In the genomic region with DNA sequence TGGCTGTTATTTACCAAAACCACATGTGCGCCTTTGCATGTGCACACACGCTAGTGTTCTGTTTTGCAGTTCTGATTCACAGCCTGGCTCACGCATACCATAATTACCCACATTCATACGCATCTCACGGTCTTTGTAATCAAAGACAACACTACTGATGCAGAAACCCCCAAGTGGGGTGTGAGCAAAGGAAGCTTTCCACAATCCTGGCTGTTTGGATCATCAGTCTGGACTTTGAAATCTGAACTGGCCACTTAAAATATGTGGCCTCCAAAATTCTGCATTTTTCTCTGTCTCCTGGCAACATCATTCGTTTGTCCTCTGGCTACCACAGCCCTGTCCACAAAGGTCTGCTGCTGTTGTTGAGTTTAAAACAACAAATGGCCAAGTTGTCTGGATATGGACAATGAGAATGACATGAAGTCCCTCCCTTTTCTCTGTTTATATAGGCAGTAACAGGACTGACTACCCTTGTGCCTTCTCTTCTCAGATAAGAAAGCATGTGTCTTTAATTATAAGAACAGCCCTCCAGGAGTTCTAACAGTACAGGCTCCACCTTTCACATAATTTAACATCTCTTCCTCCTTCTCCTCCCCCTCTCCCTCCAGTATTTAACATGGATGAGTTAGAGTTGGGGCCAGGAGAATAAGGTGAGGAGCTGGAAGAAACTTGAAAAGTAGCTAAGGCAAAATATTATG, we compare ENCODE assay signal across 15 mouse cellular contexts.
DNase-seq lines count a peak whose midpoint lies in the region; ATAC-seq and TF ChIP-seq lines count a peak whose summit lies in the region.
"Had no signal": no experiment of that assay in that cellular context is flagged by ENCODE, and none has a peak within 500 bp of the region (broad histone marks: within the 10 kb centered on the region; RNA-seq: fewer than 3 reads in every experiment).

No protein-coding gene starts in this region.

- H3K36me3 ChIP-seq in C2C12 (ENCODE audit: control insufficient read depth, insufficient read depth): no peaks in the 10 kb centered on the region
- no peaks in the 10 kb centered on the region for H3K36me3 ChIP-seq in embryonic facial prominence, embryonic 10.5 days (replicated peaks)
- H3K36me3 ChIP-seq in hindbrain, embryonic 12.5 days: no peaks in the 10 kb centered on the region
- no peaks in the 10 kb centered on the region for H3K36me3 ChIP-seq in midbrain, embryonic 15.5 days (replicated peaks)
- H3K36me3 ChIP-seq in heart, embryonic 12.5 days: no peaks in the 10 kb centered on the region
- H3K36me3 ChIP-seq: liver, embryonic 13.5 days had no signal

- no peak overlapping the region for H3K4me2 ChIP-seq in hindbrain, embryonic 12.5 days (replicated peaks)
- H3K4me2 ChIP-seq in midbrain, embryonic 15.5 days: no peak overlapping the region
- no peak overlapping the region for H3K4me2 ChIP-seq in heart, embryonic 12.5 days
- H3K4me2 ChIP-seq: liver, embryonic 13.5 days had no signal

- no peak overlapping the region for H3ac ChIP-seq in C2C12 (ENCODE audit: control insufficient read depth, insufficient read length, low read depth)

- peaks cover 22% of the 10 kb centered on the region for H3K4me1 ChIP-seq in embryonic facial prominence, embryonic 10.5 days
- peaks cover 14% of the 10 kb centered on the region for H3K4me1 ChIP-seq in hindbrain, embryonic 12.5 days
- H3K4me1 ChIP-seq in midbrain, embryonic 15.5 days: no peaks in the 10 kb centered on the region
- peaks cover 15% of the 10 kb centered on the region for H3K4me1 ChIP-seq in heart, embryonic 12.5 days (replicated peaks)
- H3K4me1 ChIP-seq: liver, embryonic 13.5 days had no signal

- H3K9ac ChIP-seq in hindbrain, embryonic 12.5 days: no peak overlapping the region
- no peak overlapping the region for H3K9ac ChIP-seq in midbrain, embryonic 15.5 days
- no peak overlapping the region for H3K9ac ChIP-seq in heart, embryonic 12.5 days
- H3K9ac ChIP-seq: liver, embryonic 13.5 days had no signal

- H3K4me3 ChIP-seq in C2C12 (ENCODE audit: insufficient read depth, poor library complexity, severe bottlenecking): no peak overlapping the region
- H3K4me3 ChIP-seq in embryonic facial prominence, embryonic 10.5 days: no peak overlapping the region
- H3K4me3 ChIP-seq in hindbrain, embryonic 12.5 days: no peak overlapping the region
- H3K4me3 ChIP-seq in midbrain, embryonic 15.5 days: no peak overlapping the region
- H3K4me3 ChIP-seq in heart, embryonic 12.5 days: no peak overlapping the region
- H3K4me3 ChIP-seq: liver, embryonic 13.5 days had no signal

- H3K27me3 ChIP-seq in C2C12 (ENCODE audit: control insufficient read depth, insufficient read depth, insufficient read length): no peaks in the 10 kb centered on the region
- no peaks in the 10 kb centered on the region for H3K27me3 ChIP-seq in embryonic facial prominence, embryonic 10.5 days (replicated peaks; ENCODE audit: low read depth, poor library complexity, severe bottlenecking)
- H3K27me3 ChIP-seq in hindbrain, embryonic 12.5 days: no peaks in the 10 kb centered on the region
- no peaks in the 10 kb centered on the region for H3K27me3 ChIP-seq in midbrain, embryonic 15.5 days (replicated peaks)
- no peaks in the 10 kb centered on the region for H3K27me3 ChIP-seq in heart, embryonic 12.5 days (replicated peaks)
- H3K27me3 ChIP-seq: liver, embryonic 13.5 days had no signal

- peaks cover 2% of the 10 kb centered on the region for H3K79me3 ChIP-seq in C2C12 (ENCODE audit: low read depth)

- no peaks in the 10 kb centered on the region for H3K9me3 ChIP-seq in embryonic facial prominence, embryonic 10.5 days
- no peaks in the 10 kb centered on the region for H3K9me3 ChIP-seq in hindbrain, embryonic 12.5 days (replicated peaks)
- no peaks in the 10 kb centered on the region for H3K9me3 ChIP-seq in midbrain, embryonic 15.5 days
- H3K9me3 ChIP-seq in heart, embryonic 12.5 days (replicated peaks): no peaks in the 10 kb centered on the region
- H3K9me3 ChIP-seq: liver, embryonic 13.5 days had no signal

- TF ChIP-seq CTCF in C2C12 (IDR thresholded peaks at IDR 0.05; ENCODE audit: control insufficient read depth, insufficient read depth, insufficient read length): no peak

- H3K79me2 ChIP-seq in C2C12 (ENCODE audit: control insufficient read depth, insufficient read depth): no peaks in the 10 kb centered on the region

- ATAC-seq in hindbrain, embryonic 12.5 days (ENCODE audit: low FRiP score): peak; percentile 38; the same call in 1 of the 2 replicates
- no peak for ATAC-seq in midbrain, embryonic 15.5 days (replicated peaks)
- ATAC-seq in heart, embryonic 12.5 days (ENCODE audit: insufficient number of reproducible peaks, low FRiP score): no peak

- peak overlapping the region; percentile 45; the same call in 1 of the 2 replicates for H3K27ac ChIP-seq in embryonic facial prominence, embryonic 10.5 days (replicated peaks)
- no peak overlapping the region for H3K27ac ChIP-seq in hindbrain, embryonic 12.5 days
- H3K27ac ChIP-seq in midbrain, embryonic 15.5 days: no peak overlapping the region
- H3K27ac ChIP-seq in heart, embryonic 12.5 days (ENCODE audit: poor library complexity, severe bottlenecking): no peak overlapping the region
- H3K27ac ChIP-seq: liver, embryonic 13.5 days; stomach, postnatal 0 days had no signal

- DNase-seq in heart, postnatal 10 days: peak; percentile 21 to 22
- no peak for DNase-seq in heart, adult 18-20 months
- peak; percentile 16 for DNase-seq in embryonic facial prominence, embryonic 10.5 days (ENCODE audit: low spot score)
- no peak for DNase-seq in c-Kit-positive CD71-positive TER-119-positive erythroid progenitor cells, embryonic 14.5 days (ENCODE audit: low spot score)
- DNase-seq: adrenal gland, postnatal 10 days; B cell, adult 2 months; cerebellum, adult 11-12 months; kidney, postnatal 14 days; liver, embryonic 13.5 days; right cerebral cortex, postnatal 4 days had no signal

- WGBS in embryonic facial prominence, embryonic 10.5 days: 53% methylated on average over 6 of the region's 6 CpGs
- WGBS in hindbrain, embryonic 12.5 days: 30% methylated on average over 6 of the region's 6 CpGs
- 42% methylated on average over 6 of the region's 6 CpGs for WGBS in midbrain, embryonic 15.5 days
- WGBS in heart, embryonic 12.5 days: 75% methylated on average over 6 of the region's 6 CpGs

- intact Hi-C loops in heart, postnatal 10 days (cut with DNase I): no loop called here

TF ChIP-seq in C2C12, 6 proteins besides CTCF, POLR2A, EP300 and RAD21:
- TF ChIP-seq MAX (IDR thresholded peaks at IDR 0.05) (peak; percentile 37), USF1 (IDR thresholded peaks at IDR 0.05; ENCODE audit: low read depth) (no peak)

Comparison
In these comparisons a context has a peak if more than half of its experiments do, and no peak if none do; other contexts are left out.
1. DNase-seq: peak in heart, postnatal 10 days (2 of 2) and embryonic facial prominence, embryonic 10.5 days (single experiment); none in heart, adult 18-20 months (0 of 2) and c-Kit-positive CD71-positive TER-119-positive erythroid progenitor cells, embryonic 14.5 days (single experiment).